Mouse (Mus musculus): ENCODE measurements around the gene Gse1. TPM values are rescaled to one million over a fixed set of nuclear protein-coding genes. Genes with fewer than 3 reads are reported as not detected.

Gse1 gene
- total and polyA plus RNA-seq, 2 experiments from 2014 or later: 15.9 to 48.2 TPM

- DNase-seq (peak; percentile 74), ATAC-seq (0 out of 2 replicates have a peak, but pooled peaks have one; percentile 16)
- Histone ChIP-seq H3K9me3 (ENCODE audit: low read length) (no peaks in the 10 kb centered on the region), H3K4me1 (ENCODE audit: insufficient read depth) (0 out of 2 replicates have a peak, but pooled peaks cover 4% of the 10 kb centered on the region), H3K36me3 (ENCODE audit: insufficient read depth) (no peaks in the 10 kb centered on the region), H3K27me3 (ENCODE audit: insufficient read depth, low read length) (no peaks in the 10 kb centered on the region), H3K9ac (no peak overlapping the region), H3K4me3 (ENCODE audit: low read depth, low read length) (no peak overlapping the region), H3K4me2 (ENCODE audit: low read depth) (no peak overlapping the region), H3K27ac (ENCODE audit: low read depth, low read length) (no peak overlapping the region)
- peak; percentile 99 for TF ChIP-seq CTCF (IDR thresholded peaks at IDR 0.05; ENCODE audit: low read depth)
- WGBS: 22% methylated on average over 7 of the region's 7 CpGs
These were observed 91.2 kb downstream of the Gse1 start for GRCm38 (mm10) chr8:120319449-120319848.

- H3K36me3 ChIP-seq (ENCODE audit: insufficient read depth): no peaks in the 10 kb centered on the region
- no peaks in the 10 kb centered on the region for H3K9me3 ChIP-seq (ENCODE audit: low read length)
- no peak overlapping the region for H3K4me3 ChIP-seq (ENCODE audit: low read depth, low read length)
- H3K27ac ChIP-seq (ENCODE audit: low read depth, low read length): no peak overlapping the region
- TF ChIP-seq CTCF (IDR thresholded peaks at IDR 0.05; ENCODE audit: low read depth): no peak
- no peak overlapping the region for H3K9ac ChIP-seq
- WGBS: 90% methylated on average over 5 of the region's 5 CpGs
- H3K4me2 ChIP-seq (ENCODE audit: low read depth): no peak overlapping the region
- no peak for DNase-seq
- H3K4me1 ChIP-seq (ENCODE audit: insufficient read depth): 0 out of 2 replicates have a peak, but pooled peaks cover 4% of the 10 kb centered on the region
- H3K27me3 ChIP-seq (ENCODE audit: insufficient read depth, low read length): no peaks in the 10 kb centered on the region
- no peak for ATAC-seq
These were observed 91.9 kb downstream of the Gse1 start for GRCm38 (mm10) chr8:120320146-120320545.

- peak; percentile 74 for TF ChIP-seq CTCF (IDR thresholded peaks at IDR 0.05; ENCODE audit: low read depth)
- Histone ChIP-seq H3K9me3 (ENCODE audit: low read length) (no peaks in the 10 kb centered on the region), H3K4me3 (ENCODE audit: low read depth, low read length) (no peak overlapping the region), H3K36me3 (ENCODE audit: insufficient read depth) (no peaks in the 10 kb centered on the region), H3K27ac (ENCODE audit: low read depth, low read length) (no peak overlapping the region), H3K4me1 (ENCODE audit: insufficient read depth) (0 out of 2 replicates have a peak, but pooled peaks cover 4% of the 10 kb centered on the region), H3K9ac (no peak overlapping the region), H3K4me2 (ENCODE audit: low read depth) (no peak overlapping the region), H3K27me3 (ENCODE audit: insufficient read depth, low read length) (no peaks in the 10 kb centered on the region)
- DNase-seq (no peak), ATAC-seq (no peak)
- WGBS: 56% methylated on average over 6 of the region's 6 CpGs
These were observed 93.5 kb downstream of the Gse1 start for GRCm38 (mm10) chr8:120321724-120322123.

- no peaks in the 10 kb centered on the region for H3K9me3 ChIP-seq (ENCODE audit: low read length)
- no peaks in the 10 kb centered on the region for H3K36me3 ChIP-seq (ENCODE audit: insufficient read depth)
- 0 out of 2 replicates have a peak, but pooled peaks have one; percentile 18 for TF ChIP-seq CTCF (IDR thresholded peaks at IDR 0.05; ENCODE audit: low read depth)
- 0 out of 2 replicates have a peak, but pooled peaks cover 4% of the 10 kb centered on the region for H3K4me1 ChIP-seq (ENCODE audit: insufficient read depth)
- DNase-seq: peak; percentile 59
- H3K27ac ChIP-seq (ENCODE audit: low read depth, low read length): no peak overlapping the region
- H3K4me3 ChIP-seq (ENCODE audit: low read depth, low read length): no peak overlapping the region
- no peak overlapping the region for H3K9ac ChIP-seq
- WGBS: 11% methylated on average over 20 of the region's 20 CpGs
- H3K4me2 ChIP-seq (ENCODE audit: low read depth): no peak overlapping the region
- peak; percentile 78 for ATAC-seq
- H3K27me3 ChIP-seq (ENCODE audit: insufficient read depth, low read length): no peaks in the 10 kb centered on the region
These were observed 94.7 kb downstream of the Gse1 start for GRCm38 (mm10) chr8:120322956-120323448.

GRCm38 (mm10) chr8:120324555-120324954, 96.3 kb downstream of the Gse1 start:
- H3K27ac ChIP-seq (ENCODE audit: low read depth, low read length): no peak overlapping the region
- ATAC-seq (no peak), DNase-seq (no peak)
- no peak overlapping the region for H3K4me2 ChIP-seq (ENCODE audit: low read depth)
- no peaks in the 10 kb centered on the region for H3K9me3 ChIP-seq (ENCODE audit: low read length)
- WGBS: 36% methylated on average over 3 of the region's 3 CpGs
- H3K27me3 ChIP-seq (ENCODE audit: insufficient read depth, low read length): no peaks in the 10 kb centered on the region
- TF ChIP-seq CTCF (IDR thresholded peaks at IDR 0.05; ENCODE audit: low read depth): no peak
- no peaks in the 10 kb centered on the region for H3K36me3 ChIP-seq (ENCODE audit: insufficient read depth)
- H3K4me3 ChIP-seq (ENCODE audit: low read depth, low read length): no peak overlapping the region
- no peak overlapping the region for H3K9ac ChIP-seq
- peaks cover 10% of the 10 kb centered on the region for H3K4me1 ChIP-seq (ENCODE audit: insufficient read depth)

GRCm38 (mm10) chr8:120325172-120325767, 97.0 kb downstream of the Gse1 start:
- H3K4me2 ChIP-seq (ENCODE audit: low read depth): no peak overlapping the region
- TF ChIP-seq CTCF (IDR thresholded peaks at IDR 0.05; ENCODE audit: low read depth): no peak
- H3K9ac ChIP-seq: no peak overlapping the region
- peaks cover 12% of the 10 kb centered on the region for H3K4me1 ChIP-seq (ENCODE audit: insufficient read depth)
- no peak overlapping the region for H3K27ac ChIP-seq (ENCODE audit: low read depth, low read length)
- no peak overlapping the region for H3K4me3 ChIP-seq (ENCODE audit: low read depth, low read length)
- DNase-seq (no peak), ATAC-seq (no peak)
- H3K36me3 ChIP-seq (ENCODE audit: insufficient read depth): no peaks in the 10 kb centered on the region
- no peaks in the 10 kb centered on the region for H3K27me3 ChIP-seq (ENCODE audit: insufficient read depth, low read length)
- no peaks in the 10 kb centered on the region for H3K9me3 ChIP-seq (ENCODE audit: low read length)
- WGBS: 74% methylated on average over 5 of the region's 5 CpGs

GRCm38 (mm10) chr8:120327131-120327554, 98.9 kb downstream of the Gse1 start:
- no peak overlapping the region for H3K4me2 ChIP-seq (ENCODE audit: low read depth)
- no peaks in the 10 kb centered on the region for H3K36me3 ChIP-seq (ENCODE audit: insufficient read depth)
- H3K27me3 ChIP-seq (ENCODE audit: insufficient read depth, low read length): no peaks in the 10 kb centered on the region
- DNase-seq (no peak), ATAC-seq (no peak)
- no peak overlapping the region for H3K4me3 ChIP-seq (ENCODE audit: low read depth, low read length)
- no peak overlapping the region for H3K9ac ChIP-seq
- H3K27ac ChIP-seq (ENCODE audit: low read depth, low read length): no peak overlapping the region
- TF ChIP-seq CTCF (IDR thresholded peaks at IDR 0.05; ENCODE audit: low read depth): peak; percentile 12; the same call in 1 of the 2 replicates
- H3K4me1 ChIP-seq (ENCODE audit: insufficient read depth): peaks cover 12% of the 10 kb centered on the region
- WGBS: 59% methylated on average over 3 of the region's 3 CpGs
- H3K9me3 ChIP-seq (ENCODE audit: low read length): no peaks in the 10 kb centered on the region
